Mouse (Mus musculus) small intestine, adult 2 months (tissue): ENCODE data around the gene Pkhd1.

Experiments
- CTCF ChIP-seq: fragments of 200-500 bp; IDR thresholded peaks from 2 replicates; pipeline ENCODE4 v1.5.1; 2012; ENCODE audit warnings: low read depth, mild to moderate bottlenecking, control low read depth, inconsistent platforms, low read length, moderate library complexity, mixed read lengths; ENCODE audit not compliant: insufficient replicate concordance, insufficient read length; ENCODE audit errors: extremely low read depth
- POLR2A ChIP-seq: fragments of 200-500 bp; IDR thresholded peaks from 2 replicates; pipeline ENCODE4 v1.6.1; 2012; ENCODE audit warnings: low read depth, mild to moderate bottlenecking, control low read depth, inconsistent platforms, low read length, moderate library complexity

GRCm38 (mm10) chr1:20301631-20302030, 316.2 kb downstream of the Pkhd1 start:
- TF ChIP-seq CTCF (no peak), POLR2A (no peak)
